Mouse (Mus musculus): ENCODE measurements around the gene Htr1f.

DNA sequence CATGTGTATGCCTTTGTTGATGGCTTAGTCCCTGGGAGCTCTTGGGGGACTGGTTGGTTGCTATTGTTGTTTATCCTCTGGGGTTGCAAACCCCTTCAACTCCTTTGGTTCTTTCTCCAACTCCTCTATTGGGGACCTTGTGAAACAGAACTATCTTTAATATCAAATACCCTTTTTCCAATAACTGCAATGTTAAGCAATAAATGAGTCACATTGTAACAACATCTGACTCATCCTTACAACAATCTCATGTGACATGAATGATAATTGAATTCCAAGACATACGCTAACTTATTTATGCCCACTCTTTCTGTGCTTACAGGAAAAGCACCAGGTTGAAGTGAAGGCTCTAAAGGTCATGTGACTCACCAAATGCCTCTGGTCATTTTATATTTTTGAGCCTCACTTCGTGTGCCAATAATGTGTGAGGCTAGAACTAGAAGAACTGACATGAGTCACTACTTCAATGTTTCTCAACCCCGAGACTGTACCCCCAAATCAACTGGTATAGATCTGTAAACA is 116.3 kb downstream of the Htr1f start:
- TF ChIP-seq POLR2A (IDR thresholded peaks at IDR 0.05; ENCODE audit: borderline replicate concordance, insufficient read depth, low read length) (no peak), CTCF (IDR thresholded peaks at IDR 0.05; ENCODE audit: borderline replicate concordance, insufficient read depth, low read depth, low read length) (no peak)

Measured in cerebellum, adult 2 months (tissue).